Mouse (Mus musculus) liver, embryonic 12.5 days (tissue): ENCODE results near the gene Cbfa2t3. TPM values are rescaled to one million over a fixed set of nuclear protein-coding genes. Genes with fewer than 3 reads are reported as not detected.

ENCODE experiments used
- ATAC-seq: fragments of 200-750 bp; cut with Nextera tagmentation; 2 replicates; pipeline ENCODE4 v1.8.0; 2017; ENCODE audit warnings: moderate number of reproducible peaks, mild to moderate bottlenecking, moderate library complexity
- H3K27ac ChIP-seq: fragments of 300-500 bp; sonication (generic); 2 replicates; pipeline ENCODE4 v1.5.1; 2016; ENCODE audit warnings: mild to moderate bottlenecking
- H3K27me3 ChIP-seq: fragments of 300-500 bp; sonication (generic); replicated peaks from 2 replicates; pipeline ENCODE4 v1.6.1; 2016; ENCODE audit warnings: mild to moderate bottlenecking, moderate library complexity
- H3K36me3 ChIP-seq: fragments of 300-500 bp; sonication (generic); 2 replicates; pipeline ENCODE4 v1.6.1; 2016; ENCODE audit warnings: mild to moderate bottlenecking, moderate library complexity
- H3K4me1 ChIP-seq: fragments of 300-500 bp; sonication (generic); 2 replicates; pipeline ENCODE4 v1.6.1; 2016
- H3K4me2 ChIP-seq: fragments of 300-500 bp; sonication (generic); 2 replicates; pipeline ENCODE4 v1.6.1; 2016; ENCODE audit warnings: mild to moderate bottlenecking, moderate library complexity
- H3K4me3 ChIP-seq: fragments of 300-500 bp; sonication (generic); 2 replicates; pipeline ENCODE4 v1.5.1; 2016; ENCODE audit warnings: mild to moderate bottlenecking, moderate library complexity
- H3K9ac ChIP-seq: fragments of 300-500 bp; sonication (generic); 2 replicates; pipeline ENCODE4 v1.6.1; 2016; ENCODE audit warnings: mild to moderate bottlenecking, moderate library complexity
- H3K9me3 ChIP-seq: fragments of 300-500 bp; sonication (generic); replicated peaks from 2 replicates; pipeline ENCODE4 v1.6.1; 2016; ENCODE audit warnings: mild to moderate bottlenecking, moderate library complexity
- WGBS: fragments of 180-500 bp; shearing (Covaris S2); methylation state at CpG from one replicate; pipeline ENCODE4 v1.1.7; 2016; ENCODE audit not compliant: insufficient replicate concordance; 5-methylcytosine and 5-hydroxymethylcytosine counted together
- polyA plus RNA-seq: library from polyadenylated mRNA; unstranded; fragments of >200 nt; fragmentation: Nextera tagmentation; extraction: Ambion mirVana; gene quantifications from 2 replicates; pipeline ENCODE4 v1.2.1, GENCODE M21; 2016

The Cbfa2t3 gene
- polyA plus RNA-seq, 1 experiment from 2014 or later: 7.7 TPM

DNA sequence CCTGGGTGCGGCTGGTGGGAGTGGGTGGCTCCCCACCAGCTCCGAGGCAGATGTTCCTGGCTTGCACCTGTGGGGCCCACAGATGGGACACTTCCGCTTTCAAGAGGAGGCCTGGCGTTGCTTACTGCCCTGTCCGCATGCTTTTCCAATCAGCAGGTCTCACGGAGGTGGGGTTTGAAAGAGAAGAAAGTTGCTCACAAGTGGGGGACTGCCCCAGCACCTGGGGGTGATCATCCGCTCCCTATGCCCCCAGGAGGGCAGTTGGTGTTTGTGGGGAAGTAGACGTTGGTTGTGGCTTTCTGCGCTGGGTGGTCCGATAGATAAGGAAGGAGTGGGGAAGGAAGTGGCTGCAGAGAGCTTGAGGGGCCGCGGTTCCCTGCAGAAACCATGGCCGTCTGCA is 1.7 kb upstream of the Cbfa2t3 start:
- Histone ChIP-seq H3K9me3 (no peaks in the 10 kb centered on the region), H3K36me3 (peaks cover 3% of the 10 kb centered on the region), H3K27me3 (peaks cover 6% of the 10 kb centered on the region), H3K9ac (peak overlapping the region; percentile 80), H3K4me2 (peak overlapping the region; percentile 82), H3K27ac (peak overlapping the region; percentile 84), H3K4me3 (peak overlapping the region; percentile 31), H3K4me1 (peaks cover 89% of the 10 kb centered on the region)
- ATAC-seq: peak; percentile 48
- WGBS: 5% methylated on average over 13 of the region's 13 CpGs

DNA sequence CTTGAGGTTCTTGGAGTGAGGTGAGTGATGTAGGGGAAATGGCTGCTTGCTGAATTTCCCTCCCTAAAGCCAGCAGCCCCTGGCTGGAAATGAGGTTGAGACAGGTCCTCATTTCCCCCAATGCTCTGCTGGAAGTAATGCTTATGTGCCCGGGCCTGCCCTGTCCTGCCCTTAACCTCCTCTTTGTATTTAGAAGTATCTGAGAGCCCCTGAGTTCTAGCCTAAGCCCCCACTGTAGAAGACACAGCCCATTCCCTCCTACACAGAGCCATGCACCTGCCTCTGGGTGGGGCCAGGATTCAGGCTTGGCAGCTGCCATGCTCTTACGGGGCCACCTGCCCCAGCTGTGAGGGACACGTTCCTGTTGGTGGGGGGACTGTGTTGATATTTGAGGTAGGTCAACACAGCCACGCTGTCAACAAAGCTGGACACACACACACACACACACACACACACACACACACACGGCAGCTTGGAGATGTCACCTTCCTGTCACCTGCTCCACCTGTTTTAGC is 598 bp downstream of the Cbfa2t3 start:
- Histone ChIP-seq H3K27ac (peak overlapping the region; percentile 84), H3K4me1 (peaks cover 100% of the 10 kb centered on the region), H3K9ac (peak overlapping the region; percentile 80), H3K4me3 (peak overlapping the region; percentile 70), H3K4me2 (peak overlapping the region; percentile 82), H3K9me3 (no peaks in the 10 kb centered on the region), H3K27me3 (peaks cover 4% of the 10 kb centered on the region; the same call in 1 of the 2 replicates), H3K36me3 (peaks cover 26% of the 10 kb centered on the region)
- WGBS: 11% methylated on average over 5 of the region's 5 CpGs
- ATAC-seq: peak; percentile 49

DNA sequence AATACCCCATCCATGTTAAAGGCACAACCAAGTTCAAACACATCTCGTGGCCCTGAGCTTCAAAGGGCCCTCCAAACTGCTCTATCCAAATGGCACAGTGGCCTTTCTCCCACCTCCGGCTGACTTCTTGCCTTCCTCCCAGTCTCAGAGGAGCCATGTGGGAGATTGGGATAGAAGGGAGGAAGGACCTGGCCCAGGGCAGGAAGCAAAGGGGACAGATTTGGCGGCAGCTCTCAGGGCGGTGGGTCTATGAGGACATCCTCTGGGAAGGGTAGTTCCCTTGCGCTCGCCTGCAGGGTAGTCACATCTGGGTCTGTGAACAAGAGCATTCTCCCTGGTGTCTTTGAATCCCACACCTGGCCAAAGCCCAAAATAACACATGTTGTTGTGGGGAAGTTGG is 1.3 kb downstream of the Cbfa2t3 start:
- peak overlapping the region; percentile 84 for H3K27ac ChIP-seq
- WGBS: 20% methylated on average over 6 of the region's 6 CpGs
- H3K4me2 ChIP-seq: peak overlapping the region; percentile 82
- peaks cover 100% of the 10 kb centered on the region for H3K4me1 ChIP-seq
- no peak for ATAC-seq
- H3K9ac ChIP-seq: peak overlapping the region; percentile 80
- peak overlapping the region; percentile 70 for H3K4me3 ChIP-seq
- H3K27me3 ChIP-seq: peaks cover 4% of the 10 kb centered on the region; the same call in 1 of the 2 replicates
- no peaks in the 10 kb centered on the region for H3K9me3 ChIP-seq
- peaks cover 33% of the 10 kb centered on the region for H3K36me3 ChIP-seq

DNA sequence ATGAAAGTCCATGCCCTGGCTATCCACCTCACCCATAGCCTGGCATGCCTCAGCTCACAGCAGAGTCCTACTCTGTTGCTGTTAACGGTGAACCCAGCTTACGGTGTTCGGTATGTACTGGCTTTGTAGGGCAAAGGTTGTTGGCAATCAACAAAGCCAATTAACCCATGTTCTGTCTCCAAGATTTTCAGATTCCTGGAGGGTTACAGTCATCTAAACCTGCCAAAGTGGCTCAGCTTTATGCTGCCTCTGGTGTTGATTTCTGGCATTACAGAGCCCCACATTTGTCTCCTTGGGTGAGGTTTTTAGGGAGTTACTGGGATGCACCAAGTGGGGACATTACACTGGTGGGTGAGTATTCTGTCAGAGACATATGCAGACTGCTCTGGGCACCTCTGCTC is 1.7 kb downstream of the Cbfa2t3 start:
- H3K36me3 ChIP-seq: peaks cover 38% of the 10 kb centered on the region
- 26% methylated on average over 3 of the region's 3 CpGs for WGBS
- peaks cover 8% of the 10 kb centered on the region; the same call in 1 of the 2 replicates for H3K27me3 ChIP-seq
- no peak for ATAC-seq
- H3K9ac ChIP-seq: peak overlapping the region; percentile 80
- peak overlapping the region; percentile 82 for H3K4me2 ChIP-seq
- no peaks in the 10 kb centered on the region for H3K9me3 ChIP-seq
- H3K27ac ChIP-seq: peak overlapping the region; percentile 84
- peak overlapping the region; percentile 70 for H3K4me3 ChIP-seq
- H3K4me1 ChIP-seq: peaks cover 100% of the 10 kb centered on the region

DNA sequence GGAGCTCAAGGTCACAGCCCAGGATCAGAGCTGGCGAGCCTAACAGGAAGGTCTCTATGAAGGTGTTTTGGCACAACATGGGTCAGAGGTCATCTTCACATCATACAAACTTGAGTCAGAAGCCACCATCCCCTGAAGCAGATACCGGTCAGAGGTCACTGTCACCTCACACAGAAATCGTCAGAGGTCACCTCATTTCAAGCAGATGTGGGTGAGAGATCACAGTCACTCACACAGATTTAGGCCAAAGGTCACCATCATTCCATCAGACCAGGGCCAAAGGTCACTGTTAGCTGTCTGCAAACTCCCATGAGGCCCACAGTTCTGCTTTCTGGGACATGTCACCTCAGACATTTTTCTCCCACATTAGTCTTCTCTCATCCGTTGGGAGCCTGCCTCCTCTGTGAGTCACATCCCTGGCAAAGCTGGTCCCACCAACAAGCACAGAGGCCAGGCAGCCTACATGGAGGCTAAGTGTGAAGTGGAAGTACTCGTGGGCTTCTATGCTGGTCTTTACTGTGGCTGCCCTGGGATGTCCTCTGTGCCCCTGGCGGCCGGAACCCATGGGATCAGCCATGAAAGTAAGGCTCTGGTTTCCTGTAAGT is 3.4 kb downstream of the Cbfa2t3 start:
- no peak for ATAC-seq

DNA sequence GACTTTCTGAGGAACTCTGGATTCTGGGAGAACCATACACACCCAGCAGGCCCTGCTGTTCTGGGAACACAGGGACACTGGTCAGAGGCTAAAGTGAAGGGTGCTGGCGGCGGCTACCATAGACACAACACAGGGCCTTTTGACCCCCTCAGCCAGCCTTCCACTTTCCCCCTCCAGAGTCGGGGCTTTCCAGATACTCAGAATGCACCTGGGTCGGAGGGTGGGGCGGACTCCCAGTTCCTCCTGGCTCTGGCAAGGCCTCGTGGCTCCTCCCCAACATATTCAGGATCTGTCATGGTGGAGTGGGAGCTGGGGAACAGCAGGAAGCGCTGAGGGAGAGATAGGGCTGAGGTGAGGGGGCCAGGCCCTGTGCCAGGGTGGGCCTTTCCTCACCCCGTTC is 6.8 kb downstream of the Cbfa2t3 start:
- 56% methylated on average over 8 of the region's 8 CpGs for WGBS
- Histone ChIP-seq H3K36me3 (peaks cover 85% of the 10 kb centered on the region), H3K9me3 (no peaks in the 10 kb centered on the region), H3K4me3 (no peak overlapping the region), H3K27ac (peak overlapping the region; percentile 60), H3K4me2 (0 out of 2 replicates have a peak overlapping the region, but pooled peaks have one; percentile 82), H3K4me1 (peaks cover 100% of the 10 kb centered on the region), H3K9ac (0 out of 2 replicates have a peak overlapping the region, but pooled peaks have one; percentile 14), H3K27me3 (peaks cover 26% of the 10 kb centered on the region; the same call in 1 of the 2 replicates)
- ATAC-seq: no peak

More for the DNA sequence above, 3.4 kb downstream of the Cbfa2t3 start:
- peaks cover 22% of the 10 kb centered on the region; the same call in 1 of the 2 replicates for H3K27me3 ChIP-seq
- H3K4me2 ChIP-seq: peak overlapping the region; percentile 82
- no peaks in the 10 kb centered on the region for H3K9me3 ChIP-seq
- peak overlapping the region; percentile 80; the same call in 1 of the 2 replicates for H3K9ac ChIP-seq
- peaks cover 52% of the 10 kb centered on the region for H3K36me3 ChIP-seq
- WGBS: 37% methylated on average over 7 of the region's 7 CpGs
- H3K27ac ChIP-seq: peak overlapping the region; percentile 60; the same call in 1 of the 2 replicates
- peaks cover 100% of the 10 kb centered on the region for H3K4me1 ChIP-seq
- H3K4me3 ChIP-seq: peak overlapping the region; percentile 70

DNA sequence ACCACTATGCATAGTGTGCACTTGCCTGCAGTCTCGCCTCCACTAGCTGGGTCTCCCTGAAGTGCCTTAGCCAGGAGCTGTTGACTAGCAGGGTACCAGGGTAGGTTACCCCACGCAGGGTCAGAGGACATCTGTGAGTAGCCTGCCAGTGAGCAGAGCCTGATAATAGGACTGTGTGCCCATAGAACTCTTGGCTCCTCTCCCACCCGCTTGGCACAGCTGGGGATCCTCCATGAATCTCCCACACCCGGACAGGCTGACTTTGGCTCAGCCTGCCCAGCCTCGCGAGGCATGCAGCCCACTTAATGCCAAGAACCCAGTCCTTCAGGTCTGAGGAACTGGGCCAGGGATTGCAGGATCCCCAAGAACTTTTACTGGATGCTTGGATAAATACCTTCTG is 7.9 kb downstream of the Cbfa2t3 start:
- no peaks in the 10 kb centered on the region for H3K9me3 ChIP-seq
- H3K9ac ChIP-seq: peak overlapping the region; percentile 5; the same call in 1 of the 2 replicates
- peaks cover 27% of the 10 kb centered on the region for H3K27me3 ChIP-seq
- 72% methylated on average over 6 of the region's 6 CpGs for WGBS
- H3K36me3 ChIP-seq: peaks cover 93% of the 10 kb centered on the region
- peaks cover 100% of the 10 kb centered on the region for H3K4me1 ChIP-seq
- peak overlapping the region; percentile 60 for H3K27ac ChIP-seq
- H3K4me3 ChIP-seq: no peak overlapping the region
- no peak overlapping the region for H3K4me2 ChIP-seq
- ATAC-seq: no peak

DNA sequence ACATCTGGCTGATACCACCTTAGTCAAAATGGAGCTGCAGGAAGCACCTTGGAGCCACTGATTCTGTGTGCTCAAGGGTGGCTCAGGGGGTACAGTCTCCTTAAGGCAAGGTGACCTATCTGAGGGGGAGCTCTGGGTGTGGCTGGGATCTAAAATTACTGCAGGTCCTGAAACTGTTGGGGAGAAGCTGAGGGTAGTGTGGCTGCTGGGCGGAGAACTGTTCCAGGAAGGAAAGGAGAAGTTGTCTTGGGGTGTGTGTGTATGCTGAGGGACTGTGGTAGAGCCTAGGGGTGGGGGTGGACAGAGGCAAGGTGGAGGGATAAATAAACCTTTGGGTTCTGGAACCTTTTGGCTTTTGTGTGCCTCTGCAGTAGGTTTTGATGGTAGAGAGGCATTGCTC is 9.6 kb downstream of the Cbfa2t3 start:
- H3K36me3 ChIP-seq: peaks cover 86% of the 10 kb centered on the region
- H3K4me1 ChIP-seq: peaks cover 100% of the 10 kb centered on the region
- H3K27me3 ChIP-seq: peaks cover 35% of the 10 kb centered on the region
- WGBS: 46% methylated on average over 1 of the region's 1 CpGs
- H3K4me3 ChIP-seq: no peak overlapping the region
- H3K9ac ChIP-seq: peak overlapping the region; percentile 45; the same call in 1 of the 2 replicates
- H3K27ac ChIP-seq: peak overlapping the region; percentile 38
- H3K4me2 ChIP-seq: peak overlapping the region; percentile 0; the same call in 1 of the 2 replicates
- no peak for ATAC-seq
- H3K9me3 ChIP-seq: no peaks in the 10 kb centered on the region

DNA sequence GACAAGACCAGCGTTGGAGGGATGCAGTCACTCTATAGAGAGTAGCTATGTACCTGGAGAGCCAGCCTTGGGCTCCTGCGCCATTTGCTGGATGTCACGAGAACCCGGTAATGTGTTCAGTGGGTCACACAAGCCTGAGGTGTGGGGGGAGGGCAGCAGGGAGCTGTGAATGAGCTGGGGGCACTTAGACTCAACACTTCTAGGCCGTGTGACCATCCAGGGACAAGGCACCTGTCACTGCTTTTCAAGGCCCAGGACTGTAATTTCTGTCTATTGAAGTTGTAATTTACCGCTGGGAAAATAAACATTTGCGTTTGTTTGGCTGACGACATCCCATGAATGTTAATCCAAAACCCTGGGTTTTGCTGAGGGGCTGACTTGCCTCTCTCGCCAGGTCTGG is 12.0 kb downstream of the Cbfa2t3 start:
- peak overlapping the region; percentile 65 for H3K4me2 ChIP-seq
- peaks cover 95% of the 10 kb centered on the region for H3K4me1 ChIP-seq
- no peak for ATAC-seq
- H3K27ac ChIP-seq: peak overlapping the region; percentile 89
- no peaks in the 10 kb centered on the region for H3K9me3 ChIP-seq
- WGBS: 74% methylated on average over 9 of the region's 9 CpGs
- H3K9ac ChIP-seq: peak overlapping the region; percentile 31; the same call in 1 of the 2 replicates
- no peak overlapping the region for H3K4me3 ChIP-seq
- peaks cover 38% of the 10 kb centered on the region for H3K27me3 ChIP-seq
- H3K36me3 ChIP-seq: peaks cover 69% of the 10 kb centered on the region

DNA sequence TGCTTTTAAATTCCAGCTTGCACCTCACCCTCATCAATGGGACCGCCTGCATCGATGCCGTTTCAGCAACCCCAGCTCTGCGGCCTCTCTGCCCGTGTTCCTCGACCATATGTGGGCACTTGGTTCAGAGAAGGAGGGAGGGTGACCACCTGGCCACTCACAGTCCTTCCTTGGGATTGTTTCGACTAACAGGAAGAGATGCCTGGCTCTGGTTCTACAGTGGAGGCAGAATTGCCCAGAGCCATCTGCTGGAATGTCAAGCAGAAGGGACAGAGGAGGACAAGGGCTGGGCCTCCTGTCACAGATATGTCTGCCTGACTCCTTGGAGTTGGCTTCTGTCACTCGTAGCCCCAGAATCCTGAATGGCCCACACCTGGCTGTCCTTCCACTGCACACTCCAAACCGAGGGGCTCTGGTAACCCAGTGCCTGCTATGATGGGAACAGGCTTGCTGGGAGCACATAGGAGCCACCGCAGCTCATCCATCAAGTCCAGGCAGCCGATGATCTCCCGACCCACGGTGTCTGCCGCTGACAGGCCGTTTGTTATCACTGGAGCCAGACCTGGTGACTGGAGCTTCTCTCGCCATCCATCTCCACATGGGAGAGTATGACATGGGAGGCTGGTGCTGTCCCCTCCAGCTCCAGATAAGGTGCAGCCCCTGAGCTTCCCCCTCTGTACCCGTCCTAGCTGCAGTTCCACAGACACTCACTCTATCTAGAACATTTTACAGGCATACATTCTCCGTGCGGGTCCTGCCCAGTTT is 13.6 kb downstream of the Cbfa2t3 start:
- peak; percentile 95 for ATAC-seq

DNA sequence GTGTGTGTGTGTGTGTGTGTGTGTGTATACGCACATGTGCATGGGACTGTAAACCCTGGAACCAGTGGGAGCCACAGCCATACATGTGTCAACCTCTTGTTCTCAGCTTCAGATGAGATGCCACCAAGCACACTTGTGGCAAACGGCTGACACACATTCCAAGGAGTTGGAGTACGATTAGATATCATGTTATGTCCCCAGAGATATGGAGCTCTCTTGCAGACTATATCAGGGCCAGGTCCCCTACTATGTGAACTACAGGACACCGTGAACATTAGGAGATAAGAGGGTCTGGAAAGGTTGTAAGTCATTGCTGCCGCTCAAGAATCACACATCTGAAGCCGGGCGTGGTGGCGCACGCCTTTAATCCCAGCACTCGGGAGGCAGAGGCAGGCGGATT is 16.1 kb downstream of the Cbfa2t3 start:
- Histone ChIP-seq H3K27ac (peak overlapping the region; percentile 60), H3K9me3 (no peaks in the 10 kb centered on the region), H3K4me1 (peaks cover 95% of the 10 kb centered on the region), H3K27me3 (peaks cover 47% of the 10 kb centered on the region), H3K9ac (no peak overlapping the region), H3K36me3 (peaks cover 41% of the 10 kb centered on the region), H3K4me2 (peak overlapping the region; percentile 10; the same call in 1 of the 2 replicates), H3K4me3 (no peak overlapping the region)
- ATAC-seq: peak; percentile 62
- WGBS: 22% methylated on average over 11 of the region's 11 CpGs

More for the DNA sequence above, 13.6 kb downstream of the Cbfa2t3 start:
- Histone ChIP-seq H3K9me3 (no peaks in the 10 kb centered on the region), H3K27ac (peak overlapping the region; percentile 89), H3K4me2 (peak overlapping the region; percentile 65), H3K9ac (peak overlapping the region; percentile 51), H3K4me1 (peaks cover 95% of the 10 kb centered on the region), H3K4me3 (peak overlapping the region; percentile 20; the same call in 1 of the 2 replicates), H3K36me3 (peaks cover 59% of the 10 kb centered on the region), H3K27me3 (peaks cover 35% of the 10 kb centered on the region)
- WGBS: 30% methylated on average over 19 of the region's 19 CpGs
